Mouse (Mus musculus): ENCODE measurements around the gene Dact1. TPM values are rescaled to one million over a fixed set of nuclear protein-coding genes. Genes with fewer than 3 reads are reported as not detected.

The Dact1 gene
- total and polyA plus RNA-seq, 3 experiments, result 2.5 to 3.8 (median 3.8) TPM

- TF ChIP-seq EP300 (IDR thresholded peaks at IDR 0.05; ENCODE audit: insufficient read depth, low read depth, low read length), result no peak
- TF ChIP-seq POLR2A (IDR thresholded peaks at IDR 0.05; ENCODE audit: insufficient read depth, low read depth, low read length), result no peak
- no peak for TF ChIP-seq CTCF (IDR thresholded peaks at IDR 0.05)
- Histone ChIP-seq H3K27ac (no peak overlapping the region), H3K79me2 (replicated peaks; ENCODE audit: control insufficient read depth, insufficient read depth, low read length) (no peaks in the 10 kb centered on the region), H3K36me3 (ENCODE audit: control insufficient read depth, insufficient read depth, low read length) (no peaks in the 10 kb centered on the region), H3K27me3 (ENCODE audit: control insufficient read depth, insufficient read depth, low read length) (no peaks in the 10 kb centered on the region), H3K4me1 (ENCODE audit: control insufficient read depth, insufficient read depth, low read length) (peaks cover 2% of the 10 kb centered on the region), H3K9ac (ENCODE audit: low read depth, low read length) (no peak overlapping the region), H3K4me3 (no peak overlapping the region)
- 33% methylated on average over 22 of the region's 22 CpGs for WGBS
- intact Hi-C loops (cut with DNase I), result no loop called here
- no peak for DNase-seq
These were observed 15.4 kb upstream of the Dact1 start for GRCm38 (mm10) chr12:71293960-71294942.

- Histone ChIP-seq H3K27ac (no peak overlapping the region), H3K27me3 (ENCODE audit: control insufficient read depth, insufficient read depth, low read length) (no peaks in the 10 kb centered on the region), H3K9ac (ENCODE audit: low read depth, low read length) (no peak overlapping the region), H3K4me3 (no peak overlapping the region), H3K4me1 (ENCODE audit: control insufficient read depth, insufficient read depth, low read length) (peaks cover 2% of the 10 kb centered on the region), H3K79me2 (replicated peaks; ENCODE audit: control insufficient read depth, insufficient read depth, low read length) (no peaks in the 10 kb centered on the region), H3K36me3 (ENCODE audit: control insufficient read depth, insufficient read depth, low read length) (no peaks in the 10 kb centered on the region)
- TF ChIP-seq CTCF (IDR thresholded peaks at IDR 0.05), result no peak
- no peak for TF ChIP-seq POLR2A (IDR thresholded peaks at IDR 0.05; ENCODE audit: insufficient read depth, low read depth, low read length)
- TF ChIP-seq EP300 (IDR thresholded peaks at IDR 0.05; ENCODE audit: insufficient read depth, low read depth, low read length), result no peak
- intact Hi-C loops (cut with DNase I), result no loop called here
- no peak for DNase-seq
- WGBS, result 73% methylated on average over 8 of the region's 8 CpGs
These were observed 12.7 kb upstream of the Dact1 start for GRCm38 (mm10) chr12:71296849-71297535.

- Histone ChIP-seq H3K27ac (peak overlapping the region; percentile 69), H3K4me3 (peak overlapping the region; percentile 66), H3K79me2 (replicated peaks; ENCODE audit: control insufficient read depth, insufficient read depth, low read length) (no peaks in the 10 kb centered on the region), H3K27me3 (ENCODE audit: control insufficient read depth, insufficient read depth, low read length) (0 out of 2 replicates have a peak, but pooled peaks cover 6% of the 10 kb centered on the region), H3K9ac (ENCODE audit: low read depth, low read length) (peak overlapping the region; percentile 82), H3K4me1 (ENCODE audit: control insufficient read depth, insufficient read depth, low read length) (no peaks in the 10 kb centered on the region), H3K36me3 (ENCODE audit: control insufficient read depth, insufficient read depth, low read length) (no peaks in the 10 kb centered on the region; the same call in 1 of the 2 replicates)
- 2% methylated on average over 56 of the region's 56 CpGs for WGBS
- intact Hi-C loops (cut with DNase I), result loop anchor here (2.0 to 5.0 kb wide), 3 partner anchors 113 to 397 kb away; no protein-coding TSS in a partner anchor
- TF ChIP-seq EP300 (IDR thresholded peaks at IDR 0.05; ENCODE audit: insufficient read depth, low read depth, low read length) (no peak), POLR2A (IDR thresholded peaks at IDR 0.05; ENCODE audit: insufficient read depth, low read depth, low read length) (no peak), CTCF (IDR thresholded peaks at IDR 0.05) (no peak)
- peak; percentile 27 to 44 for DNase-seq
These were observed 616 bp downstream of the Dact1 start for GRCm38 (mm10) chr12:71310068-71310931.

- intact Hi-C loops (cut with DNase I), result loop anchor here (2.0 to 5.0 kb wide), 3 partner anchors 114 to 395 kb away; no protein-coding TSS in a partner anchor
- no peaks in the 10 kb centered on the region for H3K4me1 ChIP-seq (ENCODE audit: control insufficient read depth, insufficient read depth, low read length)
- peak overlapping the region; percentile 69 for H3K27ac ChIP-seq
- 11% methylated on average over 13 of the region's 13 CpGs for WGBS
- peak; percentile 59 to 63 for DNase-seq
- peak overlapping the region; percentile 66; the same call in 1 of the 2 replicates for H3K4me3 ChIP-seq
- H3K36me3 ChIP-seq (ENCODE audit: control insufficient read depth, insufficient read depth, low read length), result no peaks in the 10 kb centered on the region; the same call in 1 of the 2 replicates
- no peaks in the 10 kb centered on the region for H3K79me2 ChIP-seq (replicated peaks; ENCODE audit: control insufficient read depth, insufficient read depth, low read length)
- H3K9ac ChIP-seq (ENCODE audit: low read depth, low read length), result peak overlapping the region; percentile 36; the same call in 1 of the 2 replicates
- peak; percentile 77 for TF ChIP-seq CTCF (IDR thresholded peaks at IDR 0.05)
- no peak for TF ChIP-seq EP300 (IDR thresholded peaks at IDR 0.05; ENCODE audit: insufficient read depth, low read depth, low read length)
- 0 out of 2 replicates have a peak, but pooled peaks cover 6% of the 10 kb centered on the region for H3K27me3 ChIP-seq (ENCODE audit: control insufficient read depth, insufficient read depth, low read length)
These were observed 1.7 kb downstream of the Dact1 start for GRCm38 (mm10) chr12:71311237-71311887.

GRCm38 (mm10) chr12:71318239-71318638 lies 8.6 kb downstream of the Dact1 start:
- Histone ChIP-seq H3K27ac (no peak overlapping the region), H3K27me3 (ENCODE audit: control insufficient read depth, insufficient read depth, low read length) (no peaks in the 10 kb centered on the region), H3K79me2 (replicated peaks; ENCODE audit: control insufficient read depth, insufficient read depth, low read length) (no peaks in the 10 kb centered on the region), H3K4me1 (ENCODE audit: control insufficient read depth, insufficient read depth, low read length) (no peaks in the 10 kb centered on the region), H3K9ac (ENCODE audit: low read depth, low read length) (no peak overlapping the region), H3K36me3 (ENCODE audit: control insufficient read depth, insufficient read depth, low read length) (no peaks in the 10 kb centered on the region; the same call in 1 of the 2 replicates), H3K4me3 (no peak overlapping the region)
- WGBS, result 96% methylated on average over 40 of the region's 40 CpGs
- TF ChIP-seq POLR2A (IDR thresholded peaks at IDR 0.05; ENCODE audit: insufficient read depth, low read depth, low read length), result no peak
- no peak for TF ChIP-seq EP300 (IDR thresholded peaks at IDR 0.05; ENCODE audit: insufficient read depth, low read depth, low read length)
- TF ChIP-seq CTCF (IDR thresholded peaks at IDR 0.05), result no peak
- DNase-seq, result no peak
- intact Hi-C loops (cut with DNase I), result no loop called here
